Mouse (Mus musculus) midbrain, embryonic 11.5 days (tissue): ENCODE data around the gene Tagln2. TPM values are rescaled to one million over a fixed set of nuclear protein-coding genes. Genes with fewer than 3 reads are reported as not detected.

Source experiments
- ATAC-seq: fragments of 200-750 bp; cut with Nextera tagmentation; 2 replicates; pipeline ENCODE4 v1.8.0; 2017; ENCODE audit warnings: moderate TSS enrichment, moderate library complexity; ENCODE audit not compliant: low FRiP score
- DNase-seq: peaks from one replicate; pipeline ENCODE4 v3.0.0; 2015; ENCODE audit warnings: low spot score; ENCODE audit errors: missing footprints
- H3K27ac ChIP-seq: fragments of 300-500 bp; sonication (generic); 2 replicates; pipeline ENCODE4 v1.5.1; 2014; ENCODE audit warnings: low read depth, low read length
- H3K27me3 ChIP-seq: fragments of 300-500 bp; sonication (generic); 2 replicates; pipeline ENCODE4 v1.6.1; 2014; ENCODE audit warnings: mild to moderate bottlenecking, low read length, moderate library complexity, mixed read lengths; ENCODE audit not compliant: control insufficient read depth, insufficient read depth
- H3K36me3 ChIP-seq: fragments of 300-500 bp; sonication (generic); 2 replicates; pipeline ENCODE4 v1.6.1; 2014; ENCODE audit warnings: mild to moderate bottlenecking, low read length, moderate library complexity, mixed read lengths; ENCODE audit not compliant: control insufficient read depth, insufficient read depth
- H3K4me1 ChIP-seq: fragments of 300-500 bp; sonication (generic); 2 replicates; pipeline ENCODE4 v1.6.1; 2014; ENCODE audit warnings: low read length; ENCODE audit not compliant: control insufficient read depth, insufficient read depth
- H3K4me2 ChIP-seq: fragments of 300-500 bp; sonication (generic); 2 replicates; pipeline ENCODE4 v1.6.1; 2014; ENCODE audit warnings: mild to moderate bottlenecking, moderate library complexity
- H3K4me3 ChIP-seq: fragments of 300-500 bp; sonication (generic); 2 replicates; pipeline ENCODE4 v1.5.1; 2014; ENCODE audit warnings: low read depth, low read length
- H3K9ac ChIP-seq: fragments of 300-500 bp; sonication (generic); 2 replicates; pipeline ENCODE4 v1.6.1; 2014; ENCODE audit warnings: low read length
- H3K9me3 ChIP-seq: fragments of 300-500 bp; sonication (generic); 2 replicates; pipeline ENCODE4 v1.6.1; 2016; ENCODE audit warnings: low read length; ENCODE audit not compliant: control insufficient read depth
- WGBS: fragments of 180-500 bp; shearing (Covaris S2); extraction: QIAGEN DNeasy Blood & Tissue Kit; methylation state at CpG from one replicate; pipeline ENCODE4 v1.1.7; 2014; 5-methylcytosine and 5-hydroxymethylcytosine counted together
- polyA plus RNA-seq: library from polyadenylated mRNA; unstranded; fragments of >200 nt; fragmentation: Nextera tagmentation; extraction: Ambion mirVana; gene quantifications from 2 replicates; pipeline ENCODE4 v1.2.1, GENCODE M21; 2014

Tagln2 gene
- polyA plus RNA-seq, 1 experiment from 2014 or later, result 39.1 TPM

GRCm38 (mm10) chr1:172461602-172462001 lies 38.2 kb upstream of the Tagln2 start:
- Histone ChIP-seq H3K4me2 (no peak overlapping the region), H3K9me3 (no peaks in the 10 kb centered on the region), H3K9ac (no peak overlapping the region), H3K4me1 (no peaks in the 10 kb centered on the region), H3K4me3 (no peak overlapping the region), H3K36me3 (no peaks in the 10 kb centered on the region), H3K27me3 (no peaks in the 10 kb centered on the region), H3K27ac (no peak overlapping the region)
- 86% methylated on average over 2 of the region's 2 CpGs for WGBS
- DNase-seq (no peak), ATAC-seq (no peak)

- Histone ChIP-seq H3K4me1 (no peaks in the 10 kb centered on the region), H3K9me3 (no peaks in the 10 kb centered on the region), H3K4me2 (no peak overlapping the region), H3K27ac (no peak overlapping the region), H3K4me3 (no peak overlapping the region), H3K36me3 (no peaks in the 10 kb centered on the region), H3K27me3 (no peaks in the 10 kb centered on the region), H3K9ac (no peak overlapping the region)
- ATAC-seq, result no peak
- peak; percentile 60 for DNase-seq
- WGBS, result 88% methylated on average over 3 of the region's 3 CpGs
These were observed 37.3 kb upstream of the Tagln2 start for GRCm38 (mm10) chr1:172462534-172462933.

GRCm38 (mm10) chr1:172463387-172464333 lies 36.2 kb upstream of the Tagln2 start:
- Histone ChIP-seq H3K4me1 (no peaks in the 10 kb centered on the region), H3K4me2 (no peak overlapping the region), H3K4me3 (no peak overlapping the region), H3K9me3 (no peaks in the 10 kb centered on the region), H3K27me3 (no peaks in the 10 kb centered on the region), H3K36me3 (no peaks in the 10 kb centered on the region), H3K9ac (no peak overlapping the region), H3K27ac (no peak overlapping the region)
- 88% methylated on average over 16 of the region's 16 CpGs for WGBS
- ATAC-seq (no peak), DNase-seq (no peak)

GRCm38 (mm10) chr1:172468301-172468877 lies 31.5 kb upstream of the Tagln2 start:
- Histone ChIP-seq H3K27me3 (no peaks in the 10 kb centered on the region), H3K36me3 (no peaks in the 10 kb centered on the region), H3K9ac (no peak overlapping the region), H3K4me1 (no peaks in the 10 kb centered on the region), H3K4me2 (no peak overlapping the region), H3K9me3 (no peaks in the 10 kb centered on the region), H3K4me3 (no peak overlapping the region), H3K27ac (no peak overlapping the region)
- WGBS, result 77% methylated on average over 11 of the region's 11 CpGs
- DNase-seq (no peak), ATAC-seq (no peak)

GRCm38 (mm10) chr1:172469373-172469772 lies 30.5 kb upstream of the Tagln2 start:
- Histone ChIP-seq H3K27me3 (no peaks in the 10 kb centered on the region), H3K27ac (no peak overlapping the region), H3K4me1 (no peaks in the 10 kb centered on the region), H3K36me3 (no peaks in the 10 kb centered on the region), H3K4me3 (no peak overlapping the region), H3K9ac (no peak overlapping the region), H3K9me3 (no peaks in the 10 kb centered on the region), H3K4me2 (no peak overlapping the region)
- WGBS, result 87% methylated on average over 5 of the region's 5 CpGs
- no peak for ATAC-seq
- DNase-seq, result no peak

GRCm38 (mm10) chr1:172469810-172470448 lies 29.9 kb upstream of the Tagln2 start:
- ATAC-seq, result no peak
- DNase-seq, result no peak
- Histone ChIP-seq H3K9ac (no peak overlapping the region), H3K36me3 (no peaks in the 10 kb centered on the region), H3K27ac (no peak overlapping the region), H3K4me1 (no peaks in the 10 kb centered on the region), H3K9me3 (no peaks in the 10 kb centered on the region), H3K27me3 (no peaks in the 10 kb centered on the region), H3K4me2 (no peak overlapping the region), H3K4me3 (no peak overlapping the region)
- 71% methylated on average over 8 of the region's 8 CpGs for WGBS

GRCm38 (mm10) chr1:172472909-172473308 lies 26.9 kb upstream of the Tagln2 start:
- DNase-seq (no peak), ATAC-seq (no peak)
- H3K36me3 ChIP-seq, result no peaks in the 10 kb centered on the region
- H3K27me3 ChIP-seq, result no peaks in the 10 kb centered on the region
- no peaks in the 10 kb centered on the region for H3K4me1 ChIP-seq
- no peak overlapping the region for H3K4me2 ChIP-seq
- no peak overlapping the region for H3K27ac ChIP-seq
- H3K4me3 ChIP-seq, result no peak overlapping the region
- no peaks in the 10 kb centered on the region for H3K9me3 ChIP-seq
- H3K9ac ChIP-seq, result no peak overlapping the region

- no peaks in the 10 kb centered on the region for H3K27me3 ChIP-seq
These were observed 25.7 kb upstream of the Tagln2 start for GRCm38 (mm10) chr1:172474196-172474595.

More at GRCm38 (mm10) chr1:172474196-172474595, 25.7 kb upstream of the Tagln2 start:
- Histone ChIP-seq H3K4me2 (no peak overlapping the region), H3K36me3 (no peaks in the 10 kb centered on the region), H3K27ac (no peak overlapping the region), H3K9me3 (no peaks in the 10 kb centered on the region), H3K4me3 (no peak overlapping the region), H3K9ac (no peak overlapping the region), H3K4me1 (no peaks in the 10 kb centered on the region)
- 82% methylated on average over 3 of the region's 3 CpGs for WGBS
- DNase-seq (peak; percentile 57), ATAC-seq (no peak)
